Mouse (Mus musculus): ENCODE data around the gene Sec1. TPM values are rescaled to one million over a fixed set of nuclear protein-coding genes. Genes with fewer than 3 reads are reported as not detected.
"Not testable (repeated sequence)": the region's sequence is repeated elsewhere in the genome, so short reads cannot be mapped to it uniquely, and the experiment has no call there.

The Sec1 gene
- polyA plus RNA-seq, 1 experiment from 2014 or later = 0.83 TPM

GRCm38 (mm10) chr7:45678513-45678912 lies 15.7 kb downstream of the Sec1 start:
- 96% methylated on average over 14 of the region's 14 CpGs for WGBS
- Histone ChIP-seq H3K4me3 (no peak overlapping the region), H3K4me1 (peaks cover 15% of the 10 kb centered on the region), H3K9me3 (replicated peaks) (no peaks in the 10 kb centered on the region), H3K27ac (no peak overlapping the region), H3K36me3 (no peaks in the 10 kb centered on the region), H3K27me3 (ENCODE audit: low read depth, poor library complexity, severe bottlenecking) (no peaks in the 10 kb centered on the region)
- DNase-seq (ENCODE audit: low spot score) = no peak

- DNase-seq (ENCODE audit: low spot score) = no peak
- no peaks in the 10 kb centered on the region for H3K9me3 ChIP-seq (replicated peaks)
- no peaks in the 10 kb centered on the region for H3K36me3 ChIP-seq
- H3K4me1 ChIP-seq = peaks cover 8% of the 10 kb centered on the region
- H3K27ac ChIP-seq = no peak overlapping the region
- 75% methylated on average over 7 of the region's 7 CpGs for WGBS
- H3K27me3 ChIP-seq (ENCODE audit: low read depth, poor library complexity, severe bottlenecking) = no peaks in the 10 kb centered on the region
- H3K4me3 ChIP-seq = no peak overlapping the region
Observed at GRCm38 (mm10) chr7:45677627-45678295, 16.4 kb downstream of the Sec1 start.

- Histone ChIP-seq H3K36me3 (no peaks in the 10 kb centered on the region), H3K4me1 (peaks cover 20% of the 10 kb centered on the region), H3K27ac (no peak overlapping the region), H3K27me3 (ENCODE audit: low read depth, poor library complexity, severe bottlenecking) (no peaks in the 10 kb centered on the region), H3K9me3 (replicated peaks) (no peaks in the 10 kb centered on the region), H3K4me3 (no peak overlapping the region)
- DNase-seq (ENCODE audit: low spot score) = no peak
- 96% methylated on average over 9 of the region's 9 CpGs for WGBS
Observed at GRCm38 (mm10) chr7:45668921-45669320, 25.3 kb downstream of the Sec1 start.

- no peaks in the 10 kb centered on the region for H3K36me3 ChIP-seq
- peaks cover 20% of the 10 kb centered on the region for H3K4me1 ChIP-seq
- DNase-seq (ENCODE audit: low spot score) = no peak
- WGBS = 71% methylated on average over 14 of the region's 14 CpGs
- no peak overlapping the region for H3K4me3 ChIP-seq
- no peak overlapping the region for H3K27ac ChIP-seq
- no peaks in the 10 kb centered on the region for H3K9me3 ChIP-seq (replicated peaks)
- H3K27me3 ChIP-seq (ENCODE audit: low read depth, poor library complexity, severe bottlenecking) = no peaks in the 10 kb centered on the region
Observed at GRCm38 (mm10) chr7:45667761-45668160, 26.4 kb downstream of the Sec1 start.

GRCm38 (mm10) chr7:45666161-45666560 lies 28.0 kb downstream of the Sec1 start, which contains the start of gene Fut2:
Gene Fut2 (minus strand): TSS chr7:45666394.
- H3K4me3 ChIP-seq = no peak within 1 kb of the TSS
- WGBS = 85% methylated on average over 7 of the region's 7 CpGs
- no peaks in the 10 kb centered on the region for H3K9me3 ChIP-seq (replicated peaks)
- H3K27ac ChIP-seq = peak within 1 kb of the TSS; percentile 27; the same call in 1 of the 2 replicates
- DNase-seq (ENCODE audit: low spot score) = no peak
- H3K36me3 ChIP-seq = no peaks in the 10 kb centered on the region
- H3K27me3 ChIP-seq (ENCODE audit: low read depth, poor library complexity, severe bottlenecking) = no peaks in the 10 kb centered on the region
- peaks cover 20% of the 10 kb centered on the region for H3K4me1 ChIP-seq

- Histone ChIP-seq H3K27me3 (ENCODE audit: low read depth, poor library complexity, severe bottlenecking) (no peaks in the 10 kb centered on the region), H3K4me1 (peaks cover 20% of the 10 kb centered on the region), H3K9me3 (replicated peaks) (no peaks in the 10 kb centered on the region), H3K4me3 (no peak overlapping the region), H3K36me3 (no peaks in the 10 kb centered on the region), H3K27ac (peak overlapping the region; percentile 27; the same call in 1 of the 2 replicates)
- 45% methylated on average over 13 of the region's 13 CpGs for WGBS
- DNase-seq (ENCODE audit: low spot score) = no peak
Observed at GRCm38 (mm10) chr7:45665303-45666138, 28.7 kb downstream of the Sec1 start.

- H3K27me3 ChIP-seq (ENCODE audit: low read depth, poor library complexity, severe bottlenecking); DNase-seq (ENCODE audit: low spot score); H3K27ac ChIP-seq; H3K36me3 ChIP-seq; H3K4me3 ChIP-seq; H3K9me3 ChIP-seq (replicated peaks): not testable (repeated sequence)
- peaks cover 20% of the 10 kb centered on the region for H3K4me1 ChIP-seq
- 96% methylated on average over 6 of the region's 6 CpGs for WGBS
Observed at GRCm38 (mm10) chr7:45661702-45662101, 32.5 kb downstream of the Sec1 start.

GRCm38 (mm10) chr7:45660746-45661478 lies 33.3 kb downstream of the Sec1 start:
- 86% methylated on average over 11 of the region's 11 CpGs for WGBS
- H3K4me3 ChIP-seq = no peak overlapping the region
- no peaks in the 10 kb centered on the region for H3K9me3 ChIP-seq (replicated peaks)
- peaks cover 27% of the 10 kb centered on the region for H3K4me1 ChIP-seq
- H3K36me3 ChIP-seq = no peaks in the 10 kb centered on the region
- H3K27ac ChIP-seq = no peak overlapping the region
- no peaks in the 10 kb centered on the region for H3K27me3 ChIP-seq (ENCODE audit: low read depth, poor library complexity, severe bottlenecking)
- no peak for DNase-seq (ENCODE audit: low spot score)

GRCm38 (mm10) chr7:45654424-45655047 lies 39.7 kb downstream of the Sec1 start:
- 41% methylated on average over 17 of the region's 17 CpGs for WGBS
- Histone ChIP-seq H3K4me1 (peaks cover 18% of the 10 kb centered on the region), H3K27me3 (ENCODE audit: low read depth, poor library complexity, severe bottlenecking) (no peaks in the 10 kb centered on the region), H3K4me3 (peak overlapping the region; percentile 30), H3K27ac (peak overlapping the region; percentile 20), H3K9me3 (replicated peaks) (no peaks in the 10 kb centered on the region), H3K36me3 (no peaks in the 10 kb centered on the region)
- no peak for DNase-seq (ENCODE audit: low spot score)

- 95% methylated on average over 20 of the region's 20 CpGs for WGBS
- H3K9me3 ChIP-seq (replicated peaks) = not testable (repeated sequence)
Observed at GRCm38 (mm10) chr7:45650484-45650883, 43.7 kb downstream of the Sec1 start.

GRCm38 (mm10) chr7:45649351-45649750 lies 44.9 kb downstream of the Sec1 start:
- no peaks in the 10 kb centered on the region for H3K36me3 ChIP-seq
- no peak for DNase-seq (ENCODE audit: low spot score)
- no peak overlapping the region for H3K4me3 ChIP-seq
- peaks cover 11% of the 10 kb centered on the region for H3K4me1 ChIP-seq
- H3K27me3 ChIP-seq (ENCODE audit: low read depth, poor library complexity, severe bottlenecking) = 0 out of 2 replicates have a peak, but pooled peaks cover 5% of the 10 kb centered on the region
- no peaks in the 10 kb centered on the region for H3K9me3 ChIP-seq (replicated peaks)
- no peak overlapping the region for H3K27ac ChIP-seq
- WGBS = 78% methylated on average over 8 of the region's 8 CpGs

More at GRCm38 (mm10) chr7:45650484-45650883, 43.7 kb downstream of the Sec1 start:
- H3K4me3 ChIP-seq; H3K27ac ChIP-seq; H3K36me3 ChIP-seq; H3K27me3 ChIP-seq (ENCODE audit: low read depth, poor library complexity, severe bottlenecking); H3K4me1 ChIP-seq; DNase-seq (ENCODE audit: low spot score): not testable (repeated sequence)

GRCm38 (mm10) chr7:45646671-45647070 lies 47.5 kb downstream of the Sec1 start:
- Histone ChIP-seq H3K27me3 (ENCODE audit: low read depth, poor library complexity, severe bottlenecking) (0 out of 2 replicates have a peak, but pooled peaks cover 5% of the 10 kb centered on the region), H3K4me1 (peaks cover 27% of the 10 kb centered on the region), H3K9me3 (replicated peaks) (no peaks in the 10 kb centered on the region), H3K27ac (no peak overlapping the region), H3K4me3 (no peak overlapping the region), H3K36me3 (no peaks in the 10 kb centered on the region)
- DNase-seq (ENCODE audit: low spot score) = no peak
- WGBS = 85% methylated on average over 4 of the region's 4 CpGs
